Mouse (Mus musculus) thymus, adult 2 months (tissue): ENCODE measurements around the gene Armc7.

Experiments
- CTCF ChIP-seq: fragments of 200-500 bp; IDR thresholded peaks from 2 replicates; pipeline ENCODE4 v1.5.1; 2012; ENCODE audit warnings: mild to moderate bottlenecking, control low read depth, low read length, moderate library complexity, borderline replicate concordance; ENCODE audit not compliant: control insufficient read depth, poor library complexity, insufficient read depth; ENCODE audit errors: extremely low read depth
- POLR2A ChIP-seq: fragments of 200-500 bp; IDR thresholded peaks from 2 replicates; pipeline ENCODE4 v1.6.1; 2012; ENCODE audit warnings: mild to moderate bottlenecking, low read length, control low read depth, moderate library complexity; ENCODE audit not compliant: control insufficient read depth, poor library complexity, insufficient read depth; ENCODE audit errors: extremely low read depth

GRCm38 (mm10) chr11:115463397-115463796, 12.1 kb upstream of the Armc7 start:
- TF ChIP-seq CTCF (no peak), POLR2A (peak; percentile 59; the same call in 1 of the 2 replicates)
